Mouse (Mus musculus) E14TG2a.4 (cell line): Measurements from ENCODE around the gene Gm10663.

Experiments
- H3K27me3 ChIP-seq: 2 replicates; pipeline ENCODE4 v1.6.1; 2014; ENCODE audit warnings: low read length, control low read depth; ENCODE audit not compliant: insufficient read depth
- H3K36me3 ChIP-seq: 2 replicates; pipeline ENCODE4 v1.6.1; 2014; ENCODE audit warnings: low read length, control low read depth; ENCODE audit not compliant: insufficient read depth
- H3K4me1 ChIP-seq: replicated peaks from 2 replicates; pipeline ENCODE4 v1.6.1; 2014; ENCODE audit warnings: low read depth, low read length, control low read depth
- H3K4me3 ChIP-seq: replicated peaks from 2 replicates; pipeline ENCODE4 v1.5.1; 2014; ENCODE audit warnings: mild to moderate bottlenecking, low read length
- H3K9me3 ChIP-seq: 2 replicates; pipeline ENCODE4 v1.6.1; 2014; ENCODE audit warnings: low read length, control low read depth
- CTCF ChIP-seq: conservative IDR thresholded peaks from 2 replicates; pipeline ENCODE4 v1.5.1; 2014; ENCODE audit warnings: low read length
- NANOG ChIP-seq: IDR thresholded peaks from 2 replicates; pipeline ENCODE4 v1.6.1; 2014; ENCODE audit warnings: borderline replicate concordance, low read length, mixed read lengths
- POU5F1 ChIP-seq: IDR thresholded peaks from 2 replicates; pipeline ENCODE4 v1.6.1; 2014; ENCODE audit warnings: low read length, borderline replicate concordance

The Gm10663 gene

DNA sequence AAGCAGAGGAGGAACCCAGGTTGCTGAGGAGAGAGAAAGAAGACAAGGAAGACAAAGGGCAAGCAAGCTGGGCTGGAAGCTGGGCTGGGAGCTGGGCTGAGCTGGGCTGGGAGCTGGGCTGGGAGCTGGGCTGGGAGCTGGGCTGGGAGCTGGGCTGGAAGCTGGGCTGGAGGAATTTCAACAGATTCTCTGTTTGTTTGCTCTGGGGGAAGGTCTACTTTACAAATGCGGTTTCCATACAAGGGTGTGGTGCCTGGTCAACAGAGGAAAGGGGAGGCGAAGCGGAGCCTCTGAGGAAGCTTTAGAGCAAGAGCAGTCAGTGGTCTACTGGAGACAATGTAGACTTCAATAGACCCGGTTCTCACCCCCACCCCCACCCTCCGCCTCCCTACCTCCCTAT is 28.3 kb upstream of the Gm10663 start:
- no peaks in the 10 kb centered on the region for H3K9me3 ChIP-seq
- H3K4me1 ChIP-seq = peaks cover 59% of the 10 kb centered on the region
- no peaks in the 10 kb centered on the region for H3K27me3 ChIP-seq
- TF ChIP-seq CTCF = no peak
- peak; percentile 37; the same call in 1 of the 2 replicates for TF ChIP-seq NANOG
- TF ChIP-seq POU5F1 = no peak
- H3K4me3 ChIP-seq = peak overlapping the region; percentile 71
- H3K36me3 ChIP-seq = no peaks in the 10 kb centered on the region

DNA sequence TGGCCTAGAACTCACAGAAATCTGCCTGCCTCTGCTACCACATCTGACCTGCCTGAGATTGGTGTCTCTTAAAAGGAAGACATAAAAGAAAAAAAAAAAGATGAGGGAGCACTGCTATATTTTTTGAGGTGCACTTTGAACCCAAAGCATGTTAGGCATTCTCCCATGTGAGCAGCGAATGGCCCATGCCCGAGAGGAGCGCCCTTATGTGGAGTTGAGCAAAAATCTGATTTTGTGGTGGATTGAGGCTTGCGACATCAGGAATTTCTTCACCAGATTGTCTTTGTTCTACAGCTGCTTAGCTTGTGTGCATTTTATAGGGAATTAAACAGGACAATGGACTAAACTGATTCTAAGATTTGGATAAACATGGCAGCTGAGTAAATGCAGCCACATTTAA is 27.6 kb upstream of the Gm10663 start:
- Histone ChIP-seq H3K4me3 (no peak overlapping the region), H3K36me3 (no peaks in the 10 kb centered on the region), H3K27me3 (no peaks in the 10 kb centered on the region), H3K9me3 (no peaks in the 10 kb centered on the region), H3K4me1 (peaks cover 61% of the 10 kb centered on the region)
- TF ChIP-seq CTCF (no peak), POU5F1 (no peak), NANOG (no peak)

DNA sequence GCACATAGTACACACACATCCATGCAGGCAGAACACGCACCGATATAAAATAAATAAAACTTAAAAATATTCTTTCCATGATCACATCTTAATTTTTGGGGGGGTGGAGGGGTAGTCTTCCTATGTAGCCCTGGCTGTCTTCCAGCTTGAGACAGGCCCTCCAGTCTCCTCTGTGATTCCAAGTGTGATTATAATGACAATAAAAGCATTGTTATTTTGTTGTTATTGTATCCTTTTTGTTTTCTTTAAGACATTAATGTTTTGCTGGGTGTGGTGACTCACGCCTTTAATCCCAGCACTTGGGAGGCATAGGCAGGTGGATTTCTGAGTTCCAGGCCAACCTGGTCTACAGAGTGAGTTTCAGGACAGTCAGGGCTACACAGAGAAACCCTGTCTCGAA is 27.0 kb upstream of the Gm10663 start:
- peaks cover 67% of the 10 kb centered on the region for H3K4me1 ChIP-seq
- no peaks in the 10 kb centered on the region for H3K36me3 ChIP-seq
- H3K4me3 ChIP-seq = no peak overlapping the region
- no peak for TF ChIP-seq POU5F1
- no peak for TF ChIP-seq NANOG
- TF ChIP-seq CTCF = no peak
- no peaks in the 10 kb centered on the region for H3K27me3 ChIP-seq
- no peaks in the 10 kb centered on the region for H3K9me3 ChIP-seq

DNA sequence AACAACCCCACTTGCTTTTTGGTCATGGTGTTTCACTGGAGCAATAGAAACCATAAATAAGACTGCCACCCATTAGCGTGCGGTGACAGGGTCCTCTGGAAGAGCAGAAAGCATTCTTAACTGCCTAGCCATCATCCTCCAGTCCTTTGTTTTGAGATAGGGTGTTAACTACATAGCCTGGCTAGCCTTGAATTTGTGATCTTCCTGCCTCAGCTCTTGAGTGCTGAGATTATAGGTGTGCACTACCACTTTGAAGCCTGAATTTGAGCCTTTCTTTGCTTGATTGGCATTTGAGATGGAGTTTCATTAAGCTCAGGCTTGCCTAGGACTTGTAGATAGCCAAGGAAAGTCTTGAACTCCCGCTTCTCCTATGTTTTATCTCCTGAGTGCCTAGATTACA is 21.3 kb upstream of the Gm10663 start:
- peaks cover 59% of the 10 kb centered on the region for H3K4me1 ChIP-seq
- no peaks in the 10 kb centered on the region for H3K9me3 ChIP-seq
- no peaks in the 10 kb centered on the region for H3K27me3 ChIP-seq
- H3K4me3 ChIP-seq = no peak overlapping the region; the same call in 1 of the 2 replicates
- TF ChIP-seq POU5F1 (no peak), NANOG (peak; percentile 59; the same call in 1 of the 2 replicates), CTCF (no peak)
- no peaks in the 10 kb centered on the region for H3K36me3 ChIP-seq

DNA sequence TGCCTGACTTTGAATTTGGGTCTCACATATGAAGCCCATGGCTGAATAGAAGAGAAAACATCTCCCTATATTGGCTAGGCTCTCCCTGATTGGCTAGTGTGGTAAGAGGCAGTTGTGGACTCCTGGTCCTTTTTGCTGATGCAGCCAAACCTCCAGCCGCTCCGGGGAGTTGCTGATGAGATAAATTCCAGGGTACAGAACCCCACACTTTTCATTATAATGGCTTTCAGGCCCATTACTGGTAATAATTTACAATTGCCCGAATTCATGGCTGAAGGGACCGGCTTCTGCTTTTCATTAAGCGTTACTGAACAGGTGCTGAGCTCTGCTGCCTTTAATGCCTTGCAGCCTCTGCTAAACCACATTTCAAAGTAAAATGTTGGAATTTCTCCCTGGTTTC is 20.9 kb upstream of the Gm10663 start:
- no peak for TF ChIP-seq NANOG
- peaks cover 59% of the 10 kb centered on the region for H3K4me1 ChIP-seq
- no peaks in the 10 kb centered on the region for H3K27me3 ChIP-seq
- no peaks in the 10 kb centered on the region for H3K36me3 ChIP-seq
- H3K9me3 ChIP-seq = no peaks in the 10 kb centered on the region
- H3K4me3 ChIP-seq = no peak overlapping the region

DNA sequence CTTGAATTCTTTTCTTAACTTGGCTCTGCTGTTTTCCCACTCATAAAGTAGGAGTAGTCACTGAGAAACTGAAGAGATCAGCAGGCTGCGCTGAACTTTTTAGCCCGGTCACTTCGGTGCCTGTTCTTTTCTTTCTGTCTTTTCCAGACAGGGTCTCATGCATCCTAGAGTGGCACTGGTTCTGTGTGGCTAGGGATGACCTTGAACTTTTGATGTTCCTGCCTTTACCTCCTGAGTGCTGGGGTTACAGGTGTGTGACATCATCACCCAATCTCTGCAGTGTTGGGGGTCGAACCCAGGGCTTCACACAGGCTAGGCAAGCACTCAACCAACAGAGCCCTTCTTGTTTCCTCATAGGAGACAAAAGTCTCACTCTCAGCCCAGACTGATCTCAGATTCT is 18.1 kb upstream of the Gm10663 start:
- Histone ChIP-seq H3K27me3 (no peaks in the 10 kb centered on the region), H3K9me3 (no peaks in the 10 kb centered on the region), H3K4me3 (no peak overlapping the region), H3K36me3 (no peaks in the 10 kb centered on the region), H3K4me1 (peaks cover 63% of the 10 kb centered on the region)
- no peak for TF ChIP-seq CTCF
- no peak for TF ChIP-seq NANOG
- no peak for TF ChIP-seq POU5F1

DNA sequence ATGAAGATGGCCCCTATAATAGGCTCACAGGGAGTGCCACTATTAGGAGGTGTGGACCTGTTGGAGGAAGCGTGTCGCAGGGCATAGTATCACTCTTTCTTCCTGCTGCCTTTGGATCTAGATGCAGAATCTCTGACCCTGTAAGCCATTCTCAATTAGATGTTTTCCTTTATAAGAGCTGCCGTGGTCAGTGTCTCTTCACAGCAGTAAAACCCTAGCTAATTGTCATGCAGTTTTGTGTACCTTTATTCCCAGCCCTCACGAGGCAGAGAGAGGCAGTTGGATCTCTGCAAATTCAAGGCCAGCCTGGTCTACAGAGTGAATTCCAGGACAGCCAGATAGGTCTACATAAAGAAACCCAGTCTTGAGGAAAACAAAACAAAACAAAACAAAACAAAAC is 12.6 kb upstream of the Gm10663 start:
- Histone ChIP-seq H3K4me3 (no peak overlapping the region), H3K9me3 (peaks cover 13% of the 10 kb centered on the region), H3K36me3 (no peaks in the 10 kb centered on the region), H3K4me1 (peaks cover 68% of the 10 kb centered on the region), H3K27me3 (no peaks in the 10 kb centered on the region)
- TF ChIP-seq POU5F1 = no peak
- TF ChIP-seq NANOG = peak; percentile 30; the same call in 1 of the 2 replicates

DNA sequence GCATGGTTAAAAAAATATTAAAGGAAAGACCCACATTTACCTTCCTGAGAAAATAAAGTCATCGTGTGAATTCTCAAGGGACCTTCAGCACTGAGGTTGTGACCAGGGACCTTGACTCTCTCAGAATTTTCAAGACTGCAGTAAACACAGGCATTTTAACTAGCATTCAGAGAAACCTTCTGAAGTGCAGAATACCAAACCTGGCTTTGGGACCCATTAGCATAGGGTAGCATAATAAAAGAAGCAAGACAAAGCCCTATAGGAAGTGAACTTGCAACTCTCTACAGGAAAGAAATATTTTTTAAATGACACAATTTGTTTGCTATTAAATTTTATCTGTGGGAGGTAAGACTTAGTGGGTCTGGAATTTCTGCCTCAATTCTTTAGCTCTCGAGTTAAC is 10.8 kb upstream of the Gm10663 start:
- no peaks in the 10 kb centered on the region for H3K27me3 ChIP-seq

DNA sequence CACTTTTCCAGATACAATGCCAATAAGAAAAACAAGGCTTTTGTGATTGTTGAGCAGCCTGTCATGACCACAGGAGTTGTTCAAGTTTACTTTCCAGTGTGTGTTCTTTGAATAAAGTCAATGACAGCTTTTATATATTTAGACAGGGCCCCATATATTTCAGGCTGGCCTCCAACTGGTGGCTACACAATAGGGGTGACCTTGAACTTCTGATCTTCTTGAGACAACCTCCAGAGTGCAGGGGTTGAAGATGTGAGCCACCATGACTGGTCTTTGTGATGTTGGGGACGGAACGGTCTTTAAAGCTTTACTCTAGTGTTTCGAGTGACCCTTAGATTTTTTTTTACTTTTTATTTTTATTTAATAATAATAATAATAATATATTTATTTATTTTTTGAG is 9.2 kb upstream of the Gm10663 start:
- H3K9me3 ChIP-seq = peaks cover 26% of the 10 kb centered on the region
- peaks cover 60% of the 10 kb centered on the region for H3K4me1 ChIP-seq
- no peaks in the 10 kb centered on the region for H3K27me3 ChIP-seq
- H3K4me3 ChIP-seq = no peak overlapping the region; the same call in 1 of the 2 replicates
- no peaks in the 10 kb centered on the region for H3K36me3 ChIP-seq
- TF ChIP-seq POU5F1 (no peak), NANOG (no peak), CTCF (no peak)

More for the DNA sequence above, 10.8 kb upstream of the Gm10663 start:
- Histone ChIP-seq H3K4me1 (peaks cover 60% of the 10 kb centered on the region), H3K9me3 (peaks cover 24% of the 10 kb centered on the region), H3K36me3 (no peaks in the 10 kb centered on the region), H3K4me3 (no peak overlapping the region)
- TF ChIP-seq CTCF (no peak), NANOG (peak; percentile 29; the same call in 1 of the 2 replicates), POU5F1 (0 out of 2 replicates have a peak, but pooled peaks have one; percentile 14)
